Mouse (Mus musculus) liver, adult 2 months (tissue): ENCODE data around the gene Angptl7. TPM values are rescaled to one million over a fixed set of nuclear protein-coding genes. Genes with fewer than 3 reads are reported as not detected.

ENCODE experiments used
- DNase-seq: peaks from one replicate; pipeline ENCODE4 v3.0.0-alpha.2; 2011; ENCODE audit warnings: low read depth, low spot score; ENCODE audit errors: extremely low read depth
- H3K27ac ChIP-seq: fragments of 200-500 bp; replicated peaks from 2 replicates; pipeline ENCODE4 v1.5.1; 2012; ENCODE audit warnings: low read depth, mild to moderate bottlenecking, control low read depth, inconsistent platforms, low read length; ENCODE audit not compliant: insufficient read depth
- H3K27me3 ChIP-seq: fragments of 200-500 bp; 2 replicates; pipeline ENCODE4 v1.6.1; 2012; ENCODE audit warnings: mild to moderate bottlenecking, moderate library complexity, low read length, inconsistent platforms; ENCODE audit not compliant: control insufficient read depth, insufficient read depth
- H3K36me3 ChIP-seq: fragments of 200-500 bp; 2 replicates; pipeline ENCODE4 v1.6.1; 2012; ENCODE audit warnings: low read length, inconsistent platforms; ENCODE audit not compliant: control insufficient read depth, insufficient read depth
- H3K4me1 ChIP-seq: fragments of 200-500 bp; 2 replicates; pipeline ENCODE4 v1.6.1; 2011; ENCODE audit warnings: low read length; ENCODE audit not compliant: control insufficient read depth, insufficient read depth
- H3K4me3 ChIP-seq: fragments of 200-500 bp; 2 replicates; pipeline ENCODE4 v1.5.1; 2011; ENCODE audit warnings: low read depth, mild to moderate bottlenecking, control low read depth, low read length, moderate library complexity; ENCODE audit not compliant: insufficient read depth
- H3K79me2 ChIP-seq: fragments of 200-500 bp; 2 replicates; pipeline ENCODE4 v1.6.1; 2012; ENCODE audit warnings: inconsistent platforms, mild to moderate bottlenecking, low read length, moderate library complexity; ENCODE audit not compliant: control insufficient read depth, insufficient read depth
- H3K9ac ChIP-seq: fragments of 200-500 bp; 2 replicates; pipeline ENCODE4 v1.6.1; 2012; ENCODE audit warnings: low read depth, mild to moderate bottlenecking, control low read depth, inconsistent platforms, low read length
- CTCF ChIP-seq: fragments of 200-500 bp; IDR thresholded peaks from 2 replicates; pipeline ENCODE4 v1.5.1; 2011; ENCODE audit warnings: low read depth, low read length, control low read depth
- POLR2A ChIP-seq: fragments of 200-500 bp; IDR thresholded peaks from 2 replicates; pipeline ENCODE4 v1.6.1; 2011; ENCODE audit warnings: low read length, control low read depth; ENCODE audit not compliant: insufficient read depth; ENCODE audit errors: extremely low read depth
- WGBS: fragments of 180-500 bp; shearing (Covaris S2); methylation state at CpG from one replicate; pipeline ENCODE4 v1.1.7; 2018; 5-methylcytosine and 5-hydroxymethylcytosine counted together
- polyA plus RNA-seq: library from polyadenylated mRNA; depleted of rRNA; stranded (reverse); fragments of >200 nt; gene quantifications from 2 replicates; pipeline ENCODE4 v1.2.3, GENCODE M21; 2012; rRNA removed
- total RNA-seq: library from RNA; depleted of rRNA; stranded (reverse); fragments of >200 nt; gene quantifications from 2 replicates; pipeline ENCODE4 v1.2.3, GENCODE M21; 2014; rRNA removed

The Angptl7 gene
- total and polyA plus RNA-seq, 2 experiments, result 0.37 to 0.51 TPM

DNA sequence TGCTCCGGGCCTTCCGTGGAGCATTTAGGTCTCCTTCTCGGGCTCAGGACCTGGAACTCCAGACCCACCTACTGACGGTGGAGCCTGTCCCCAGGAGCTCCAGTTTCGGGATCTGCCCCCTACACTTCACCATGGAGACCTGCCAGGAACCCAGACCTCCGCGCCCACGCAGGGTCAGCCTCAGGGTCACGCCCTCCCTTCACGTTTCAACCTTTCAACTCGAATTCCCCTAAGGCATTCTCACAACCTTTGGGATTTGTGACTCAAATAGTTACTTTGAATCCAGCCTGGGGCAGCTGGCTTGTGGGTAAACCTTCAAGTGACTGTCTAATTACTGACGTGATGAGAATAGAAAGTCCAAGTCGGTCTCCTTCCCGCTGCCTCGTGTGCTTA, 51.4 kb downstream of the Angptl7 start:
- Histone ChIP-seq H3K9ac (peak overlapping the region; percentile 91), H3K27me3 (no peaks in the 10 kb centered on the region), H3K79me2 (peaks cover 15% of the 10 kb centered on the region; the same call in 1 of the 2 replicates), H3K4me1 (peaks cover 9% of the 10 kb centered on the region), H3K4me3 (peak overlapping the region; percentile 87), H3K36me3 (peaks cover 16% of the 10 kb centered on the region), H3K27ac (peak overlapping the region; percentile 44)
- WGBS, result under 1% methylated on average over 15 of the region's 15 CpGs
- TF ChIP-seq CTCF (no peak), POLR2A (no peak)
- DNase-seq, result peak; percentile 46

DNA sequence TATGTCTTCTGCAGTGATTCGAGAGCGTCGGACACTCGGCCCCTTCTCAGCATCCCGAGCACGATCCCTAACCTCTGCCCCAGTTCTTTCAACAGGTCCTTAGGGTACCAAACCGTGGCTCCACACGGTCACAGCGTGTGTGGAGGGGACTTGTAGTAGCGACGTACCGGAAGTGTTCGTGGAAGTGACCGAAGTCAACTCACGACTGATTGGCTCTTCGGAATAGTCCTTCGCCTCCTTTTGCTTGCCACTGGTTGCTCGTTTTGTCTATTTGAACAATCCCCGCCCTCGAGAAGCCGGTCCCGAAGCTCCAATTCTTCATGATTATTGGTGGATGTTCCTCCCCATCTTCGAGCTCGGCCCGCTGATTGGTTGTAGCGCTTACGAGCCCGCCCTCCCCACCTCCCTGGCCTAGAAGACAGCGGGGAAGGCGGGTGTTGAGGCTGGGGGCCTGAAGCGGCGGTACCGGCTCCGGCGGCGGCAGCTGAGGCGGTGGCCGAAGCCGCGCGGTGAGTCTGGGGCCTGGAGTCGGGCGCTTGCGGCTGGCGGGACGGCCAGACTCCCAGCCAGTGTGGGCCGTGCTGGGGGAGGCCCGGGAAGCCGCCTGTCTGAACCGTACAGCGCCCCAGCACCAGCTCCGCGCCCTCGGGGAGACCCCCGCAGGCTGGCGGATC, 51.9 kb downstream of the Angptl7 start, which contains the start of gene Mtor:
Mtor (plus strand) TSS at position 433 of the 674 bp plus-strand sequence.
- Histone ChIP-seq H3K4me1 (peaks cover 11% of the 10 kb centered on the region), H3K27me3 (no peaks in the 10 kb centered on the region), H3K79me2 (peaks cover 15% of the 10 kb centered on the region; the same call in 1 of the 2 replicates), H3K4me3 (peak within 1 kb of the TSS; percentile 87), H3K27ac (peak within 1 kb of the TSS; percentile 44), H3K36me3 (peaks cover 11% of the 10 kb centered on the region; the same call in 1 of the 2 replicates), H3K9ac (peak within 1 kb of the TSS; percentile 91)
- peak; percentile 100 for DNase-seq
- WGBS, result under 1% methylated on average over 56 of the region's 56 CpGs
- TF ChIP-seq CTCF (no peak), POLR2A (peak; percentile 78; the same call in 1 of the 2 replicates)

Other genes with a start within 250 kb of the Angptl7 start
- gene Disp3, start 212.5 kb downstream of the Angptl7 start, total RNA-seq, result not detected in 2 replicates
- gene Disp3, start 212.5 kb downstream of the Angptl7 start, polyA plus RNA-seq, result not detected in 2 replicates
- 4.9 and 5.5 TPM in 2 replicates for gene Ubiad1, start 55.7 kb downstream of the Angptl7 start, total RNA-seq
- gene Ubiad1, start 55.7 kb downstream of the Angptl7 start, polyA plus RNA-seq, result 8.5 and 21.0 TPM in 2 replicates
- gene Mtor, start 51.8 kb downstream of the Angptl7 start, total RNA-seq, result 11.7 and 17.9 TPM in 2 replicates
- 12.3 and 18.5 TPM in 2 replicates for gene Mtor, start 51.8 kb downstream of the Angptl7 start, polyA plus RNA-seq
- 12.7 and 16.0 TPM in 2 replicates for gene Exosc10, start 58.0 kb upstream of the Angptl7 start, total RNA-seq
- gene Exosc10, start 58.0 kb upstream of the Angptl7 start, polyA plus RNA-seq, result 9.1 and 9.8 TPM in 2 replicates
- 11.1 and 14.7 TPM in 2 replicates for gene Srm, start 91.0 kb upstream of the Angptl7 start, total RNA-seq
- gene Srm, start 91.0 kb upstream of the Angptl7 start, polyA plus RNA-seq, result 33.1 and 39.5 TPM in 2 replicates
- gene Masp2, start 102.1 kb upstream of the Angptl7 start, total RNA-seq, result 191 and 270 TPM in 2 replicates
- gene Masp2, start 102.1 kb upstream of the Angptl7 start, polyA plus RNA-seq, result 712 and 829 TPM in 2 replicates
- 87.2 and 111 TPM in 2 replicates for gene Tardbp, start 126.6 kb upstream of the Angptl7 start, total RNA-seq
- 33.2 and 33.4 TPM in 2 replicates for gene Tardbp, start 126.6 kb upstream of the Angptl7 start, polyA plus RNA-seq
- not detected in 2 replicates for gene Gm572, start 142.9 kb upstream of the Angptl7 start, total RNA-seq
- not detected in 2 replicates for gene Gm572, start 142.9 kb upstream of the Angptl7 start, polyA plus RNA-seq